Mouse (Mus musculus): Measurements from ENCODE around the gene Crygn. TPM values are rescaled to one million over a fixed set of nuclear protein-coding genes. Genes with fewer than 3 reads are reported as not detected.

The Crygn gene
- total RNA-seq, 1 experiment from 2014 or later = 22.8 TPM

DNA sequence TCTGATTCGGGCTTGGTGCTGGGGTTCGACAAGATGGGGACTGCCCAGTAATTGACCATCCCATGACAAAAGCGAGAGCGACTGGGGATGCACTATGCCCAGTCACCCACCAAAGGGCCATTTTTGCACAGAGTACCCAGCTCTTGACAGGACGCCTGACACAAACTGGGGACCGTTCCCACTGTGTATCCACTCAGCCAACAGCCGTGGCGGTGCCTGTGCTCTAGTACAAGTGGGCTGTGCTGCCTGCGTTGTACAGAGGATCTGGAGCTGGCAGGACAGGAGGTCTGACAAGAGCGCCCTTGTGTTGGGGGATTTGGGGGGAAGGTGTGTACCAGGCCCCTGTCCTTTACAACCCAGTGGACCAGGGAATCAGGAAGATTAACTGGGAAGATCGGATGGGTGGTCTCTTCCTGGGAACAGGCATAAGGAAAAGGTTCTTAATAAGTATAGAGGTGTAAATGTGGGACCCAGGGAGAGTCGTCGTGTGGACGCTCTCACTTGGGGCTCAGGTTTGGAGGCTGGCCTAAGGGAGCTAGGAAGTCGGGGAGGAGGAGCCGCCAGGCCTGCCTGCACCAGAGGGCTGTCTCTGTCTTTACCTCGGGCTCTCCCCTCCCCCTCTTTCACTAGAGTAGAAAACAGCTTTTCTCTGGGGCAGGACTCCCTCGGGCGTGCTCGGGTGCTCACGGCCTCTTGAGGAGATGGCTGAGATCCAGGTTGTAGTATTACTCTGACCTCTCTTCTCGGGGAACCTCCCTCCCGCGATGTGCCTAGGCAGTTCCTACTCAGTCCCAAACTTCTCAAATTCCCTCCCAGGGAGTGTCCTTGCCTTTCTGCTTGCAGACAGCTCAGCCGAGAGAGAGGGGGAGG lies 6.3 kb downstream of the Crygn start:
- ATAC-seq (replicated peaks in 1 of 2; ENCODE audit: insufficient read depth in 1 of 2, low FRiP score in 2 of 2, low TSS enrichment in 1 of 2, low read depth in 1 of 2, poor library complexity in 2 of 2, severe bottlenecking in 2 of 2) = peak; percentile 47 to 68

DNA sequence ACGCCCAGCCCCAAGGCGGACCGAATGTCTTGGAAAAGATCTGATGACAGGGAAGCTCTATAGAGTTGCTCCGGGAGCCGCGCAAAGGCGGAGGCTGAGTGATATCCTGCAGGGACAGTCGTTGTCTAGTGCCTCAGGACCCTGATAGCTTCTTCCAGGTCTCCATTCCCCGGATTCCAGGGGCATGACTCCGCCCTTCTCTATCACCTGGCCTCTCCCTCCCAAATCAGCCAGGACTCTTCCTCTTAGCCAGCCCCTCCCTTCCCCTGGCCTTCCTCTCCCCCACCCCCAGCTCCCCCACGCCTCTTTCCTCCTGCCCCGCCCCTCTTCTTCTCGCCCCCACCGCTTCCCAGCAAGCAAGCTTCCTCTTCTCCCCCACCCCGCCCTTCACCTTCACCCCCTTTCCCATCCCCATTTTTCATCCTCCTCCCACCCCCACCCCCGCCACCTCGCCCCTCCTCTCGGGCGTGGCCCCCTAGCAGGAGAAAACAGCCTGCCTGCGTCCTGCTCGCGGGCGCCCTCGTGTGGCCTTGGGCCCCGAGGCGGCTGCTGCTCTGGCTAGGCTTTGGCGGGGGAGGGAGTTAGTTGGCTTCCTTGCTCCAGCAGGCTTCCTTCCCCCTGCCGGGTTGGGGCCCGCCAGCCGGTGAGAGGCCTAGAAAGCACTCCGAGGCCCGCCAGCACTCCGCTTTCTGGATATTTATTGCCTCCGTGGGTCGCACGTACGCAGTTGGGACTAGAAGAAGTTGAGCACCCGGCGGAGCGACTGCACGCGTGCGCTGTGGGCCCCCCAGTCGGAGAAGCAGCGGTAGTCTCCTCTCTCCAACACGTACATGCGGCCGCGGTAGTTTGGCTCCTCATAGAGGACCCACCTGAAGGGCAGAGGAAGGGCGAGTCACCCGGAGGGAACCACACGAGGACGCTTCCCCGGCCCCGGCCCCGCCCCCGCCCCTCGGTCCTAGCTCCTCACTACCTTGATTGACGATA lies 7.2 kb downstream of the Crygn start:
- ATAC-seq (replicated peaks in 1 of 2; ENCODE audit: insufficient read depth in 1 of 2, low FRiP score in 2 of 2, low TSS enrichment in 1 of 2, low read depth in 1 of 2, poor library complexity in 2 of 2, severe bottlenecking in 2 of 2) = peak; percentile 81 to 87

- ATAC-seq (replicated peaks in 1 of 2; ENCODE audit: insufficient read depth in 1 of 2, low FRiP score in 2 of 2, low TSS enrichment in 1 of 2, low read depth in 1 of 2, poor library complexity in 2 of 2, severe bottlenecking in 2 of 2) = no peak
These were observed 8.1 kb downstream of the Crygn start for GRCm38 (mm10) chr5:24749731-24750130.

DNA sequence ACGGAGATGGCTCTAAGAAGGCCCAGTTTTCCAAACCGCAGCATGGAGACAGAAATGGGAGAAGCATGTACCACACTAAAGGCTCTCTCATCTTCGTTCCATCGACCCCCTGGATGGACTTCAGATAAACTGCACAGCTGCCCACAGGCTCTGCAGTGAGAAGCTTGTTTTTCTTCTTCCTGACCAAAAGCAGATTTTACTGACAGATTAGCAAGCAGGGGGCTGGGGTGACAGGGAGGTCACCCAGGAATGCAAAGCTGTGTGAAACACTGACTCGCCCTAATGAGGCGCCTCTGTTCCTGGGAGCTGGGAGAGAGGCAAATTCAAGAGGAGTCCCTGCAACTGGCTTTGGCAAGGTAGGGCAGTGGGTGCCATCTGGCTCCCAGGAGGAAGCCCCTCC lies 10.3 kb downstream of the Crygn start:
- ATAC-seq (replicated peaks in 1 of 2; ENCODE audit: insufficient read depth in 1 of 2, low FRiP score in 2 of 2, low TSS enrichment in 1 of 2, low read depth in 1 of 2, poor library complexity in 2 of 2, severe bottlenecking in 2 of 2) = no peak

- no peak for ATAC-seq (replicated peaks in 1 of 2; ENCODE audit: insufficient read depth in 1 of 2, low FRiP score in 2 of 2, low TSS enrichment in 1 of 2, low read depth in 1 of 2, poor library complexity in 2 of 2, severe bottlenecking in 2 of 2)
These were observed 13.9 kb downstream of the Crygn start for GRCm38 (mm10) chr5:24743956-24744355.

GRCm38 (mm10) chr5:24741172-24741885 lies 16.5 kb downstream of the Crygn start:
- no peak for ATAC-seq (replicated peaks in 1 of 2; ENCODE audit: insufficient read depth in 1 of 2, low FRiP score in 2 of 2, low TSS enrichment in 1 of 2, low read depth in 1 of 2, poor library complexity in 2 of 2, severe bottlenecking in 2 of 2)

DNA sequence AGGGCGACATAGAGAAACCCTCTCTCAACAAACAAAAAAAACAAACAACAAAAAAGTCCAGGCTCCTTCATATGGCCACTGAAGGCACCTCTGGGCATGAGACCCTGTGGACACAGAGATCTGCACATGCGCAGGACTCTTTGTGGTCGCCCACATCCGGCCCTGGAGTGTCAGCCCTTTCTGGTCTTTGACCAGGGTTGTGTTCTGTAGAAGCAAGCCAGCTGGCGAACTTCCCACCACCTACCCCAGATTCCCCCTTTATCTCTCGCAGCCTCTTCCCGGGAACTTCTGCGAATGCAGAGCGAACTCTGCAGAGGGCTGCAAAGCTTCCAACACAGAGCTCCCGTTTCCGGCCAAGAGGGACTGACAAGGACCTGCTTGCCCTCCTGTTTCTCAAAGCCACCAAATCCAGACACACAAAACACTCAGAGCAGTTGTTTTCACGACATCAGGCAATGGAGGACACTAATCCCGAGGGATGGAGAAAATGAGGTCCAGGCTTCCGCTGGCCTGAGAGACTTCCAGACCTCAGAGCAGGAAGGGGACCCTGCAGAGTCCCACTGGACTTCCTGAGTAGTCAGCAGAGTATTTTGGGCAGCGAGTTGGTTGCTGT lies 18.6 kb downstream of the Crygn start:
- ATAC-seq (replicated peaks in 1 of 2; ENCODE audit: insufficient read depth in 1 of 2, low FRiP score in 2 of 2, low TSS enrichment in 1 of 2, low read depth in 1 of 2, poor library complexity in 2 of 2, severe bottlenecking in 2 of 2) = peak; percentile 87 to 89

- no peak for ATAC-seq (replicated peaks in 1 of 2; ENCODE audit: insufficient read depth in 1 of 2, low FRiP score in 2 of 2, low TSS enrichment in 1 of 2, low read depth in 1 of 2, poor library complexity in 2 of 2, severe bottlenecking in 2 of 2)
These were observed 19.3 kb downstream of the Crygn start for GRCm38 (mm10) chr5:24738517-24738916.

GRCm38 (mm10) chr5:24737595-24737994 lies 20.2 kb downstream of the Crygn start:
- ATAC-seq (replicated peaks in 1 of 2; ENCODE audit: insufficient read depth in 1 of 2, low FRiP score in 2 of 2, low TSS enrichment in 1 of 2, low read depth in 1 of 2, poor library complexity in 2 of 2, severe bottlenecking in 2 of 2) = no peak

DNA sequence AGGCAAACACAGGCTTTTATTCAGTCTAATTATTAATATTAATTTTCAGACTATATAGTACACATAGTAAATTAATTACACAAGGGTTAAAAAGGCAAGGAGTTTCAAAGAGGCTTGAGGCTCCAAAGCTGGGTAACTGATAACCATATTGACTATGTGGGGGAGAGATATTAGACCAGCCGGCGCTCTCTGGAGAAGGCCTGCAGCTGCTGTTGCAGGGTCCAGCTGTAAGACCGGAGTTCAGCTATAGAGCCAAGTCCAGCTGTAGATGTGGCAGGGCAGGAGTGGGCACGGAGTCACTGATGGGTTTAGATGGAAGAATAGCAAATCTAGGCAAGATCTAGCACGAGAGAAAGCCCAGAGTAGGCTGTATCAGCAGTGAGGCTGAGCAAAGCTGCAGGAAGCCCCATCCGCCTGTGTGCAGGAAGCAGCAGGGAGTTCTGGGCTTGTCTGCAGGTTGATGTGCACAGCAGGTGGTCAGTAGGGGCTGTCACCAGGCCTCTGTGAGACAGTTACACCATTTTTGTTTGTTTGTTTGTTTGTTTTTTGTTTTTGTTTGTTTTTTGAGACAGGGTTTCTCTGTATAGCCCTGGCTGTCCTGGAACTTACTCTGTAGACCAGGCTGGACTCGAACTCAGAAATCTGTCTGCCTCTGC lies 23.9 kb downstream of the Crygn start:
- no peak for ATAC-seq (replicated peaks in 1 of 2; ENCODE audit: insufficient read depth in 1 of 2, low FRiP score in 2 of 2, low TSS enrichment in 1 of 2, low read depth in 1 of 2, poor library complexity in 2 of 2, severe bottlenecking in 2 of 2)

- no peak for ATAC-seq (replicated peaks in 1 of 2; ENCODE audit: insufficient read depth in 1 of 2, low FRiP score in 2 of 2, low TSS enrichment in 1 of 2, low read depth in 1 of 2, poor library complexity in 2 of 2, severe bottlenecking in 2 of 2)
These were observed 24.7 kb downstream of the Crygn start for GRCm38 (mm10) chr5:24733134-24733533.

GRCm38 (mm10) chr5:24730986-24731385 lies 26.8 kb downstream of the Crygn start:
- 0 out of 4 replicates have a peak, but pooled peaks of 1 of the 2 experiments have one; percentile 42 for ATAC-seq (replicated peaks in 1 of 2; ENCODE audit: insufficient read depth in 1 of 2, low FRiP score in 2 of 2, low TSS enrichment in 1 of 2, low read depth in 1 of 2, poor library complexity in 2 of 2, severe bottlenecking in 2 of 2)

- no peak for ATAC-seq (replicated peaks in 1 of 2; ENCODE audit: insufficient read depth in 1 of 2, low FRiP score in 2 of 2, low TSS enrichment in 1 of 2, low read depth in 1 of 2, poor library complexity in 2 of 2, severe bottlenecking in 2 of 2)
These were observed 27.3 kb downstream of the Crygn start, which contains the start of gene Wdr86 for GRCm38 (mm10) chr5:24730488-24730871. Gene Wdr86, minus strand, starts transcription at chr5:24730727.

DNA sequence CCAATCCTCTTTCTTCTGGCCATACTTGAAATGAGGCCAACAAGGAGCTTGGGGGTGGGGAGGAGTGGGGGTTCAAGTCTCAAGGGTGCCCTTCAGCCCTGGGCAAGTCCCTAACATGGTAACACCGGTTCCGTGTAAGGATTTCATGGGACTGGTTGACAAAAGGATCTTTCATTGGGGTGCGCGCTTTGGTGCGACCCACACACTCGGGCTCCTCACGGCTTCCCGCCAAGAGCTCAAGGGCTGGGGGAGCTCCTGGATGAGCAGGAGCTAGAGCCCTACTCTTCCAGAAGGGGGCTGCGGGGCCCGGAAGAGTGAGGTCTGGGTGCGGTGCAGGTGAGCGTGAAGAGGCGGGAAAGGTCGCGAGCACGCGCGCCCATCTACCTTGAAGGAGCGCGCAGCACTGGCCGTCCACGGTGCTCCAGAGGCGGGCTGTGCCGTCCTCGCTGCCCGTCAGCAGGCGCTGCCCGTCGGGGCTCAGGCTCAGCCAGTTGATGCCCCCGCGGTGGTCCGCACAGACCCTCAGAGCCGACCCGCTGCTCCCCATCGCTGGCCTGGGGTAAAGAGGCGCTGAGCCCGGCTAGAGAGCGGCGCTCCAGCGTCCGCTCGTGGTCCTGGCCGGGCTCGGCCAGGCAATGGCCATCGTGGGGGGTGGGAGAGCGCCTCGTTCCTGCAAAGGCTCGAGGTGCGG lies 27.9 kb downstream of the Crygn start:
- ATAC-seq (replicated peaks in 1 of 2; ENCODE audit: insufficient read depth in 1 of 2, low FRiP score in 2 of 2, low TSS enrichment in 1 of 2, low read depth in 1 of 2, poor library complexity in 2 of 2, severe bottlenecking in 2 of 2) = no peak

DNA sequence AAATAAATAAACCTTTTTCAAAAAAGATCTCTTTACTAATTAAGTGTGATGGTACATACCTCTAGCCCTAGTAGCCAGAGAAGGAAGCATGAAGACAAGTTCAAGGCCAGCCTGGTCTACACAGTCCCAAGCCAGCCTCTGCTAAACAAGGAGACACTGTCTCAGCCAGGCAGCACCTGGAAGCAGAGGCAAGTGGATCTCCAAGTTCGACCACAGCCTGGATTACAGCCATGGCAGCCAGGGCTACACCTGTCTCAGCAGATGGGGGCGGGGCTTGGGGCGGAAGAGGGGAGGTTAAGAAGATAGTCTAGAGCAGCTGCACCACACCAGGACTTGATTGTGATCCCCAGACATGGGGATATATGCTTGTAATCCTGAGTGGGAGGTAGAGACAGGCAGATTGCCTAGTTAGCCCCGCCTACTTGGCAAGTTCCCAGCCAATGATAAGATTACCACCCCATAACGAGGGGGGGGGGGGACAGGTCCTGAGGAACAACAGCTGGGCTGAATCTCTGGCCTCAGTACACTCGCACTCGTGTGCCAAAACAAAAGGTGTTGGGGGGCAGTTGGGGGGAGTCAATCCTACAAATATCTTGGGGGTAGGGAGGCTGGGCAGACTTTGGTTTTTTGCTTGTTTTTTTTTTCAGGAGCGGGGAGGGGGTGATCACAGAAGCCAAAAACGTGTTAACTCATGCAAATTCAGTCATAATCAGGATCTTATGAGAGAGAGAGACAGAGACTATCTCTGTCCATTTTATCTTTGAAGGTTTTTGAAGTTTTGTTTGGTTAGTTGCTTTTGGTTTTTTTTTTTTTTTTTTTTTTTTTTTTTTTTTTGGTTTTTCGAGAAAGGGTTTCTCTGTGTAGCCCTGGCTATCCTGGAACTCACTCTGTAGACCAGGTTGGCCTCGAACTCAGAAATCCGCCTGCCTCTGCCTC lies 30.6 kb downstream of the Crygn start:
- ATAC-seq (replicated peaks in 1 of 2; ENCODE audit: insufficient read depth in 1 of 2, low FRiP score in 2 of 2, low TSS enrichment in 1 of 2, low read depth in 1 of 2, poor library complexity in 2 of 2, severe bottlenecking in 2 of 2) = no peak

All from hematopoietic stem cell, adult 5-6 weeks (primary cell).